Mouse (Mus musculus): ENCODE measurements around the gene Zdhhc18. TPM values are rescaled to one million over a fixed set of nuclear protein-coding genes. Genes with fewer than 3 reads are reported as not detected.

Zdhhc18 gene
- polyA plus RNA-seq, 1 experiment from 2014 or later = 2.5 TPM

- whole genome bisulfite sequencing = 81% methylated on average over 10 of the region's 10 CpGs
- H3K27me3 ChIP-seq (replicated peaks; ENCODE audit: control insufficient read depth, insufficient read depth, low read length) = peaks cover 6% of the 10 kb centered on the region
- no peak overlapping the region for H3K4me2 ChIP-seq (ENCODE audit: low read length)
- ATAC-seq (no peak), DNase-seq (ENCODE audit: low spot score) (no peak)
- 0 out of 2 replicates have a peak, but pooled peaks cover 3% of the 10 kb centered on the region for H3K9me3 ChIP-seq (replicated peaks; ENCODE audit: control insufficient read depth, low read length)
- H3K4me3 ChIP-seq (ENCODE audit: low read depth, low read length) = no peak overlapping the region
- H3K9ac ChIP-seq (ENCODE audit: low read length) = no peak overlapping the region
- no peak overlapping the region for H3K27ac ChIP-seq (ENCODE audit: low read depth, low read length)
- no peaks in the 10 kb centered on the region for H3K4me1 ChIP-seq (ENCODE audit: control insufficient read depth, insufficient read depth, low read length)
- peaks cover 38% of the 10 kb centered on the region for H3K36me3 ChIP-seq (ENCODE audit: control insufficient read depth, insufficient read depth, low read length)
These were observed 42.7 kb downstream of the Zdhhc18 start for GRCm38 (mm10) chr4:133607284-133607683.

- peaks cover 32% of the 10 kb centered on the region for H3K36me3 ChIP-seq (ENCODE audit: control insufficient read depth, insufficient read depth, low read length)
These were observed 44.6 kb downstream of the Zdhhc18 start for GRCm38 (mm10) chr4:133605330-133605729.

GRCm38 (mm10) chr4:133604856-133605255 lies 45.1 kb downstream of the Zdhhc18 start:
- peaks cover 32% of the 10 kb centered on the region for H3K36me3 ChIP-seq (ENCODE audit: control insufficient read depth, insufficient read depth, low read length)
- no peak for ATAC-seq

More at GRCm38 (mm10) chr4:133605330-133605729, 44.6 kb downstream of the Zdhhc18 start:
- WGBS = 68% methylated on average over 9 of the region's 9 CpGs
- Histone ChIP-seq H3K4me3 (ENCODE audit: low read depth, low read length) (no peak overlapping the region), H3K4me1 (ENCODE audit: control insufficient read depth, insufficient read depth, low read length) (no peaks in the 10 kb centered on the region), H3K27ac (ENCODE audit: low read depth, low read length) (no peak overlapping the region), H3K9ac (ENCODE audit: low read length) (no peak overlapping the region), H3K27me3 (replicated peaks; ENCODE audit: control insufficient read depth, insufficient read depth, low read length) (peaks cover 17% of the 10 kb centered on the region), H3K9me3 (replicated peaks; ENCODE audit: control insufficient read depth, low read length) (no peaks in the 10 kb centered on the region), H3K4me2 (ENCODE audit: low read length) (no peak overlapping the region)
- ATAC-seq = no peak
- DNase-seq (ENCODE audit: low spot score) = no peak

DNA sequence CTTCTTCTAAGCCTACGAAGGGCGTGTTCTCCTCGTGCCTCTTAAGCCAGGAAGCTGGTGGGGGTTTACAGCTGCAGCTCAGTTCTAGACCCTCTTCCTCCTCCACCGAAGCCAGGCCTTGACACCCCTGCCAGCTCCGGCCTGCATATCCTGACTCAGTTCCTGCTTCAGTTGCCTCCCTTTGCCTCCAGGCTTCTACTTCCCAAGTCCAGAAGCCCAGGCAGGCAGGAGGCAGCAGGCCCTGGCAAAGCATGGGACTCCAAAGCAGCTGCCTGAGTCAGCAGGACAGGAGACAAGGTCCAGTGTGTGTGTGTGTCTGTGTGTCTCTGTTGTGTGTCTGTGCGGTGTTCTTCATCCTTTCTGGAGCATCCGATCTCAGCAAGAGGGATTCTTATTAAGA lies 45.8 kb downstream of the Zdhhc18 start:
- ATAC-seq = no peak
- Histone ChIP-seq H3K4me3 (ENCODE audit: low read depth, low read length) (no peak overlapping the region), H3K27ac (ENCODE audit: low read depth, low read length) (no peak overlapping the region), H3K36me3 (ENCODE audit: control insufficient read depth, insufficient read depth, low read length) (peaks cover 32% of the 10 kb centered on the region), H3K27me3 (replicated peaks; ENCODE audit: control insufficient read depth, insufficient read depth, low read length) (peaks cover 29% of the 10 kb centered on the region), H3K4me1 (ENCODE audit: control insufficient read depth, insufficient read depth, low read length) (no peaks in the 10 kb centered on the region), H3K9me3 (replicated peaks; ENCODE audit: control insufficient read depth, low read length) (no peaks in the 10 kb centered on the region), H3K9ac (ENCODE audit: low read length) (no peak overlapping the region), H3K4me2 (ENCODE audit: low read length) (no peak overlapping the region)
- DNase-seq (ENCODE audit: low spot score) = no peak
- 85% methylated on average over 7 of the region's 7 CpGs for WGBS

More at GRCm38 (mm10) chr4:133604856-133605255, 45.1 kb downstream of the Zdhhc18 start:
- Histone ChIP-seq H3K4me2 (ENCODE audit: low read length) (no peak overlapping the region), H3K4me3 (ENCODE audit: low read depth, low read length) (no peak overlapping the region), H3K27me3 (replicated peaks; ENCODE audit: control insufficient read depth, insufficient read depth, low read length) (peaks cover 22% of the 10 kb centered on the region), H3K9me3 (replicated peaks; ENCODE audit: control insufficient read depth, low read length) (no peaks in the 10 kb centered on the region), H3K4me1 (ENCODE audit: control insufficient read depth, insufficient read depth, low read length) (no peaks in the 10 kb centered on the region), H3K9ac (ENCODE audit: low read length) (no peak overlapping the region), H3K27ac (ENCODE audit: low read depth, low read length) (no peak overlapping the region)
- WGBS = 66% methylated on average over 6 of the region's 6 CpGs
- no peak for DNase-seq (ENCODE audit: low spot score)

DNA sequence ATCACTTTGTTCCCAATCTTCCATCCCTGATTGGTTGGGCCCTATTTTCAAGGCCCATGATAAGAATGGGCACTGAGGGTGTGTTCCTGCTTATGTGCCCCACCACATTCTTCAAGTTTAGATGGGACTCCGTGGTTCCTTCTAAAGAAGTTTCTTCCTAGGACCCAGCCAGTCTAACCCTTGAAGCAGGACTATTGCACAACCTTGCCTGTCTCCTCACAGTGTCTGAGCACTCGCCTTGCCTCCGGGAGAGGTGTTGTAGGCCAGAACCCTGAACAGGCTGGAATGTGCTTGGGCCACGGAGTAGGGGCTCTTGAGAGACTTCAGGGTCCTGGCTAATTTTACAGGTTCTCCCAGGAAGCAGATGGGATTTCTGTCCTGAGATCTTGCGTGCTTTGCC lies 46.9 kb downstream of the Zdhhc18 start:
- ATAC-seq (no peak), DNase-seq (ENCODE audit: low spot score) (no peak)
- Histone ChIP-seq H3K27me3 (replicated peaks; ENCODE audit: control insufficient read depth, insufficient read depth, low read length) (peaks cover 40% of the 10 kb centered on the region), H3K9ac (ENCODE audit: low read length) (no peak overlapping the region), H3K4me3 (ENCODE audit: low read depth, low read length) (no peak overlapping the region), H3K27ac (ENCODE audit: low read depth, low read length) (no peak overlapping the region), H3K4me1 (ENCODE audit: control insufficient read depth, insufficient read depth, low read length) (no peaks in the 10 kb centered on the region), H3K36me3 (ENCODE audit: control insufficient read depth, insufficient read depth, low read length) (peaks cover 27% of the 10 kb centered on the region), H3K9me3 (replicated peaks; ENCODE audit: control insufficient read depth, low read length) (no peaks in the 10 kb centered on the region), H3K4me2 (ENCODE audit: low read length) (no peak overlapping the region)
- 91% methylated on average over 5 of the region's 5 CpGs for WGBS

GRCm38 (mm10) chr4:133601721-133602218 lies 48.2 kb downstream of the Zdhhc18 start, which contains the start of gene Sfn:
Sfn (minus strand) TSS chr4:133602168.
- no peak within 1 kb of the TSS for H3K4me3 ChIP-seq (ENCODE audit: low read depth, low read length)
- H3K9ac ChIP-seq (ENCODE audit: low read length) = no peak within 1 kb of the TSS
- H3K4me2 ChIP-seq (ENCODE audit: low read length) = no peak within 1 kb of the TSS
- H3K9me3 ChIP-seq (replicated peaks; ENCODE audit: control insufficient read depth, low read length) = no peaks in the 10 kb centered on the region
- WGBS = 2% methylated on average over 16 of the region's 16 CpGs
- H3K27me3 ChIP-seq (replicated peaks; ENCODE audit: control insufficient read depth, insufficient read depth, low read length) = peaks cover 43% of the 10 kb centered on the region
- DNase-seq (ENCODE audit: low spot score) (no peak), ATAC-seq (no peak)
- H3K4me1 ChIP-seq (ENCODE audit: control insufficient read depth, insufficient read depth, low read length) = no peaks in the 10 kb centered on the region
- H3K27ac ChIP-seq (ENCODE audit: low read depth, low read length) = no peak within 1 kb of the TSS
- peaks cover 15% of the 10 kb centered on the region for H3K36me3 ChIP-seq (ENCODE audit: control insufficient read depth, insufficient read depth, low read length)

DNA sequence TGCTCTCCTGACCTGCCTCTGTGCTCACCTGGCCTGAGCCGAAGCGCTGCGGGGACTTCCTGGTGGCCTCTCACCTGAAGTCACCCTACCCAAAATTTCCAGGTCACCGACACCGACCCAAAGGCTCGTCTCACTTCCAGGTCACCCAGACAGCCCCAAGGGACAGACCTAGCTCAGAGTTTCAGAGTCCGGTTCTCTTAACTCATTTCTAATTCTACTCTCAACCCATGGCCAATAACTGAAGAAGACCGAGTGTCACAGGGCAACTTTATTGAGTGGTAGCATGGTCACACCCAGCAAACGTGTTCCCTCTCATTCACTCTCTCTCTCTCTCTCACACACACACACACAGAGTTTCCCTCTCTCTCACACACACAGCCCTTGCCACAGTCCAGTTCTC lies 49.6 kb downstream of the Zdhhc18 start:
- Histone ChIP-seq H3K9me3 (replicated peaks; ENCODE audit: control insufficient read depth, low read length) (no peaks in the 10 kb centered on the region), H3K27me3 (replicated peaks; ENCODE audit: control insufficient read depth, insufficient read depth, low read length) (peaks cover 43% of the 10 kb centered on the region), H3K4me2 (ENCODE audit: low read length) (peak overlapping the region; percentile 76), H3K9ac (ENCODE audit: low read length) (no peak overlapping the region), H3K4me1 (ENCODE audit: control insufficient read depth, insufficient read depth, low read length) (no peaks in the 10 kb centered on the region), H3K36me3 (ENCODE audit: control insufficient read depth, insufficient read depth, low read length) (peaks cover 7% of the 10 kb centered on the region; the same call in 1 of the 2 replicates), H3K27ac (ENCODE audit: low read depth, low read length) (no peak overlapping the region), H3K4me3 (ENCODE audit: low read depth, low read length) (peak overlapping the region; percentile 37; the same call in 1 of the 2 replicates)
- WGBS = 14% methylated on average over 9 of the region's 9 CpGs
- DNase-seq (ENCODE audit: low spot score) = no peak
- no peak for ATAC-seq

DNA sequence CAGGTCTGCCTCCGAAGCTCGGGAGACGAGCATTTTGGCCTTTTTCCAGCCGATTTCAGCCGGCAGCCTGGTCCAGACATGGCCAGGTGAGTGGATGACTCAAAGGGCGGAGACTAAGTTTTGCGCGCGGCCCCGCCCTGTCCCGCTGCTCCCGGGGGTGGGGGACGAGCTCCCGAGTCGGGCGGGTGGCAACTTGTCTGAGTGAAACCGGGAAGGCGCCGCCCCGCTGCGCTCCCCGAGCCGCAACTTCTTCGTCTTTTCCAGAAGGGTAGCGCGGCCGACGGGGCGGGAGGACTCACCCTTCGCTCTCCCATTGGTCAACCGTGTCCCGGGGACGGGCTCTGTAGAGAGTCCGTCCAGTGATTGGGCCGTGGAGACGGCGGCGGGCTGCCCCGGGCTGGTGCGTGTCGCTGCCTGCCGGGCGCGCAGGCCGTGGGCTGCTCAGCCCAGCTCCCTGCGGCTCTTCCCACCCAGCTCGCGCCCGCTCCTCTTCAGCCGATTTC lies 50.3 kb downstream of the Zdhhc18 start:
- Histone ChIP-seq H3K27me3 (replicated peaks; ENCODE audit: control insufficient read depth, insufficient read depth, low read length) (peaks cover 43% of the 10 kb centered on the region), H3K9ac (ENCODE audit: low read length) (peak overlapping the region; percentile 35; the same call in 1 of the 2 replicates), H3K4me3 (ENCODE audit: low read depth, low read length) (peak overlapping the region; percentile 37), H3K4me1 (ENCODE audit: control insufficient read depth, insufficient read depth, low read length) (no peaks in the 10 kb centered on the region), H3K4me2 (ENCODE audit: low read length) (peak overlapping the region; percentile 76), H3K9me3 (replicated peaks; ENCODE audit: control insufficient read depth, low read length) (no peaks in the 10 kb centered on the region), H3K27ac (ENCODE audit: low read depth, low read length) (no peak overlapping the region), H3K36me3 (ENCODE audit: control insufficient read depth, insufficient read depth, low read length) (peaks cover 7% of the 10 kb centered on the region; the same call in 1 of the 2 replicates)
- DNase-seq (ENCODE audit: low spot score) (peak; percentile 77), ATAC-seq (peak; percentile 92)
- 2% methylated on average over 37 of the region's 50 CpGs for WGBS

DNA sequence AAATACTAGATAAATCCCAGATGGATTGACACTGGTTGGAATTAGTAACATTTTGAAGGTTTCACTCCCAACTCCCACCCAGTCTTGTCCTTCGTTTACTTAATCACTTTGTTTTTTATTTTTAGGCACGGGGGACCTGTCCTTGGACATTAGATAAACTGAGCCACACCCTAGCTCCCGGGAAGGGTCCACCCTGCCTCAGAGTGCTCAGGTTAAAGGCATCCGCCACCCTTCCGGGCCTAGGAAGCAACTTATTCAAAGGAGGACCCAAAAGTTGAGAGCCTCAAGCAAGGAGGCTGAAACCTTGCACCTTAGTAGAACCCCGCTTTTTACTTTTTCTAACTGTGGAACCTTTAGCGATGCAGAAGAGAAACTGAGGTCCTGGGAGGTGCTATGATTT lies 50.8 kb downstream of the Zdhhc18 start:
- Histone ChIP-seq H3K4me1 (ENCODE audit: control insufficient read depth, insufficient read depth, low read length) (no peaks in the 10 kb centered on the region), H3K4me3 (ENCODE audit: low read depth, low read length) (peak overlapping the region; percentile 37), H3K27me3 (replicated peaks; ENCODE audit: control insufficient read depth, insufficient read depth, low read length) (peaks cover 43% of the 10 kb centered on the region), H3K9ac (ENCODE audit: low read length) (peak overlapping the region; percentile 35; the same call in 1 of the 2 replicates), H3K36me3 (ENCODE audit: control insufficient read depth, insufficient read depth, low read length) (peaks cover 3% of the 10 kb centered on the region; the same call in 1 of the 2 replicates), H3K4me2 (ENCODE audit: low read length) (peak overlapping the region; percentile 76), H3K9me3 (replicated peaks; ENCODE audit: control insufficient read depth, low read length) (no peaks in the 10 kb centered on the region), H3K27ac (ENCODE audit: low read depth, low read length) (no peak overlapping the region)
- WGBS = 23% methylated on average over 7 of the region's 7 CpGs
- DNase-seq (ENCODE audit: low spot score) (no peak), ATAC-seq (no peak)
